Mouse (Mus musculus): Measurements from ENCODE around the gene Brip1. TPM values are rescaled to one million over a fixed set of nuclear protein-coding genes. Genes with fewer than 3 reads are reported as not detected.

The Brip1 gene
- polyA plus RNA-seq, 1 experiment from 2014 or later: 7.7 TPM

DNA sequence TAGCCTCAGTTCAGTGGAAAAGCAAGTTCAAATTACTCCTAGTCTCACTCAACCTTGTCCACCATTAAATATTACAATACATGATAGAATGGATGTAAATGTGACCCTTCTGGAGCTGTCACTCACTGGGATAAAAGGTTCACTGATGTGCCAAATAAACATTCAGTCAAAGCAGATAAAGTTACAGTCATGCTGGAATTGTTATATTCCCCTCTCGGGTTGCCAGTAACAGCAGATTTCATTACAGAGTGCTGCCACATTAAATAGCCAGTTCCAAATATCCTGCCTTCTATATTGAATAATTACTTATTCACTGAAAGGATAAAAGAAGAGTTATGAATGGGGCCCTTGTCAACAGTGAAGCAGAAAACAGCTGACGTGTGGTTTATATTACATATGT is 42.0 kb downstream of the Brip1 start:
- ATAC-seq (ENCODE audit: low read depth): peak; percentile 76
- Histone ChIP-seq H3K4me1 (ENCODE audit: control insufficient read depth, insufficient read depth, low read length) (0 out of 2 replicates have a peak, but pooled peaks cover 3% of the 10 kb centered on the region), H3K9ac (ENCODE audit: low read depth, low read length) (no peak overlapping the region), H3K4me2 (ENCODE audit: low read depth, low read length) (no peak overlapping the region), H3K4me3 (ENCODE audit: low read depth, low read length) (no peak overlapping the region), H3K36me3 (ENCODE audit: control insufficient read depth, insufficient read depth, low read length) (no peaks in the 10 kb centered on the region), H3K9me3 (ENCODE audit: control insufficient read depth, low read length) (no peaks in the 10 kb centered on the region), H3K27ac (replicated peaks; ENCODE audit: low read depth, low read length) (no peak overlapping the region), H3K27me3 (replicated peaks; ENCODE audit: control insufficient read depth, insufficient read depth, low read length) (no peaks in the 10 kb centered on the region)
- whole genome bisulfite sequencing: 30% methylated on average over 2 of the region's 2 CpGs
- peak; percentile 51 for DNase-seq (ENCODE audit: low spot score)

DNA sequence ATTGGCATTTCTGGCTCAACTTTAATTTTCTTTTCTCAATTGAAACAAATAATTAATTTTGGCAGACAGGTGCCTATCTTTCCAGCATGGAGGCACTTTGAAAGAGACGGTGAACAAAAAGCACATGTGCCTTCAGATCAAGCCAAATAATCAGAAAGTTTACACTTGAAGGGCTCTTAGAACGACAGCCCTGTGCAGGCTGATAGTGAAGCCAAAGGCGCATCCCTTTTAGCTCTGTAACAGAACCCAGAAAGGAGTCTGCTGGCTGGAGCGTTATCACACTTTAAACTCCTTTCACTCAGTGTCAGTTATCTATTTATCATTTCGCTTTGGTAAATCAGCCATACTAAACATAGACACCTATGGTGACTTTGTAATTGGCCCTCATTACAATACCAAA is 45.4 kb downstream of the Brip1 start:
- no peak overlapping the region for H3K27ac ChIP-seq (replicated peaks; ENCODE audit: low read depth, low read length)
- DNase-seq (ENCODE audit: low spot score) (no peak), ATAC-seq (ENCODE audit: low read depth) (no peak)
- no peak overlapping the region for H3K4me2 ChIP-seq (ENCODE audit: low read depth, low read length)
- no peaks in the 10 kb centered on the region for H3K27me3 ChIP-seq (replicated peaks; ENCODE audit: control insufficient read depth, insufficient read depth, low read length)
- no peak overlapping the region for H3K9ac ChIP-seq (ENCODE audit: low read depth, low read length)
- 0 out of 2 replicates have a peak, but pooled peaks cover 3% of the 10 kb centered on the region for H3K4me1 ChIP-seq (ENCODE audit: control insufficient read depth, insufficient read depth, low read length)
- 86% methylated on average over 5 of the region's 5 CpGs for WGBS
- H3K36me3 ChIP-seq (ENCODE audit: control insufficient read depth, insufficient read depth, low read length): no peaks in the 10 kb centered on the region
- no peaks in the 10 kb centered on the region for H3K9me3 ChIP-seq (ENCODE audit: control insufficient read depth, low read length)
- H3K4me3 ChIP-seq (ENCODE audit: low read depth, low read length): no peak overlapping the region

DNA sequence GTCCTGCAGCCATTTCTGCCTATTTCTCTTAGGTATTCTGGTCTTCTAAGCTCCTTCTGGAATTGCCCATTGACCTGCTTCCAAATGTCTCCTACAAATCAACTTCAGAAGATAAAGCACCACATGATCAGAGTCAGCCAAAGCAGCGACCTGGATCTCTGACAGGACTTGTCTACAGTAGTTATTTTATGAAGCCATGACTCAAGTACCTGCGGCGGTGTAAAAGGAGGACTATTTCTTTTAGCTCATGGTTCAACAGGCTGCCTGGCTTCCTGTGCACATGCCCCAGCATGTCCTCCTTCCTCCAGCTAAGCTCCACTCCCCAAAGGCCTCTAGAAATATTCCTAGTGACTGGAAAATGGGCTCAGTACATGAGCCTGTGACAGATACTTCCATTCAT is 69.7 kb downstream of the Brip1 start:
- no peaks in the 10 kb centered on the region for H3K27me3 ChIP-seq (replicated peaks; ENCODE audit: control insufficient read depth, insufficient read depth, low read length)
- no peak for ATAC-seq (ENCODE audit: low read depth)
- no peak overlapping the region for H3K9ac ChIP-seq (ENCODE audit: low read depth, low read length)
- H3K9me3 ChIP-seq (ENCODE audit: control insufficient read depth, low read length): no peaks in the 10 kb centered on the region
- no peak overlapping the region for H3K27ac ChIP-seq (replicated peaks; ENCODE audit: low read depth, low read length)
- WGBS: 81% methylated on average over 3 of the region's 3 CpGs
- no peak overlapping the region for H3K4me3 ChIP-seq (ENCODE audit: low read depth, low read length)
- no peaks in the 10 kb centered on the region for H3K36me3 ChIP-seq (ENCODE audit: control insufficient read depth, insufficient read depth, low read length)
- H3K4me2 ChIP-seq (ENCODE audit: low read depth, low read length): no peak overlapping the region
- peak; percentile 54 for DNase-seq (ENCODE audit: low spot score)
- no peaks in the 10 kb centered on the region for H3K4me1 ChIP-seq (ENCODE audit: control insufficient read depth, insufficient read depth, low read length)

DNA sequence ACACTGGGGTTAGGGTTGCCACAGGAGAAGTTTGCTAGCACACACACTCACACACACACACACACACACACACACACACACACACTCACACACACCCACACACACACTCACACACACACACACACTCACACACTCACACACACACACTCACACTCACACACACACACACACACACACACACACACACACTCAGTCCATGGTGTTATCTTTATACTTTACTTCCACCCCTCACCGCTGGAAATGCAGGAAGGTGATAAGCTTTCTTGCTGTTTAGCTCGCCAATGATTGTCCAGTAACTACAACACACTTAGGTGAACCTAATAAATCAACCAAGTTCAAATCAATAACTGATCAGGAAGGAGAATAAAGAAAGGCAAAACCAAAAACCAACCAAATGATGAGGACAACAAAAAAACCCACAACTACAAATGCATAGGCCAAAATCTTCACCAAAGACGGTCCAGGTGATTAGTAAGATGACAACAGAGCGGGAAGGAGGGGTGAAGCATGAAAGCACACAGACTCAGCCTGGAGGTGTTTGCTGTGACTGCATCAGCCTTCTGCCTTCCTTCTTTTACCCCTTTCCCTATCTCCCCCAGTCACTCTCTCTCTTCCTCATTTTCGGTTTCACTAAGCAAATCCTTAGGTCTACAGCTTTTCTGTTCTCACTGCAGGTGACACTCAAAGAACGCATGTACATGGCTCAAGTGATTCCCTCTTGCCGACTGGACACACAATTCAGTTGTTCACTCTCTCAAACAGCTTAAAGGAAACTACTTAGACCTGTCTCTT is 83.7 kb downstream of the Brip1 start:
- Histone ChIP-seq H3K4me1 (ENCODE audit: control insufficient read depth, insufficient read depth, low read length) (no peaks in the 10 kb centered on the region), H3K4me3 (ENCODE audit: low read depth, low read length) (no peak overlapping the region), H3K9ac (ENCODE audit: low read depth, low read length) (no peak overlapping the region), H3K27me3 (replicated peaks; ENCODE audit: control insufficient read depth, insufficient read depth, low read length) (no peaks in the 10 kb centered on the region), H3K4me2 (ENCODE audit: low read depth, low read length) (no peak overlapping the region), H3K36me3 (ENCODE audit: control insufficient read depth, insufficient read depth, low read length) (no peaks in the 10 kb centered on the region), H3K27ac (replicated peaks; ENCODE audit: low read depth, low read length) (no peak overlapping the region), H3K9me3 (ENCODE audit: control insufficient read depth, low read length) (no peaks in the 10 kb centered on the region)
- ATAC-seq (ENCODE audit: low read depth) (no peak), DNase-seq (ENCODE audit: low spot score) (no peak)
- WGBS: 91% methylated on average over 7 of the region's 7 CpGs

DNA sequence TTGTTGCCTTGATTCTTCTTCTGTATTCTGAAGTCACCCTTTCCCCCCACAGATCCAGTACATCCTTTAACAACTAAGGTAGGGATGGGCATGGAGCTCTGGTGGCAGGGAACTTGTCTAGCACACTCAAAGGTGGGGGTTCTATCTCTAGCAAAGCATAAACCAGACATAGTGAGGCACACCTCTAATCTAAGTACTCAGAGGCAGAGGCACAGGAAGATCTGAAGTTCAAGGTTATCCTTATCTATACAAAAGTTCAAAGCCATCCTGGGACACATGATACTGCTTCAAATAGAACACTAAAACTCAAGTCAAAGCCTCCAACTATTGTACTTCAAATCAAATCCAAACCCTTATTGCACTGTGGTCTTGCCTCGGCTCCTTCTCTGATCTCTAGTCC is 85.0 kb downstream of the Brip1 start:
- DNase-seq (ENCODE audit: low spot score) (no peak), ATAC-seq (ENCODE audit: low read depth) (no peak)
- Histone ChIP-seq H3K27ac (replicated peaks; ENCODE audit: low read depth, low read length) (no peak overlapping the region), H3K9me3 (ENCODE audit: control insufficient read depth, low read length) (no peaks in the 10 kb centered on the region), H3K27me3 (replicated peaks; ENCODE audit: control insufficient read depth, insufficient read depth, low read length) (no peaks in the 10 kb centered on the region), H3K4me3 (ENCODE audit: low read depth, low read length) (no peak overlapping the region), H3K4me2 (ENCODE audit: low read depth, low read length) (no peak overlapping the region), H3K9ac (ENCODE audit: low read depth, low read length) (no peak overlapping the region), H3K36me3 (ENCODE audit: control insufficient read depth, insufficient read depth, low read length) (no peaks in the 10 kb centered on the region), H3K4me1 (ENCODE audit: control insufficient read depth, insufficient read depth, low read length) (no peaks in the 10 kb centered on the region)
- WGBS: 100% methylated on average over 1 of the region's 1 CpGs

DNA sequence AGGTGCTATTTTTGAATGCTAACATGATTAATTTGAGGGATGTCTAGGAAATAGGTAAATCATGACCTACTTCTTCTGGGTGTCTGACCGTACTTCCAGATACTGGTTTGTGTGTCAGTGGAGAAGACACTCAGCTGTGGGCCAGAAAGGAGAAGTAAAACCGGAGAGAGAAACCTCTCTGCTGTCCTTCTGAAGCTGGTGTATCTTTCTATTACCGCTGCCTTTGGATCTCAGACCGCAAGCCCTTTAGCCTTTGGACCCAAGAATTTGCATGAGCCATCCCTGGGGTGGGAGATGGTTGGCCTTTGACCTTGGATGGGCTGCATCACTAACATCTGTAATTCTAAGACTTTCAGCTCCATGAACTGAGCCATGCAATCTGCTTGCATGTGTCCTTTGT is 93.7 kb downstream of the Brip1 start:
- H3K4me3 ChIP-seq (ENCODE audit: low read depth, low read length): no peak overlapping the region
- no peaks in the 10 kb centered on the region for H3K27me3 ChIP-seq (replicated peaks; ENCODE audit: control insufficient read depth, insufficient read depth, low read length)
- peaks cover 15% of the 10 kb centered on the region; the same call in 1 of the 2 replicates for H3K36me3 ChIP-seq (ENCODE audit: control insufficient read depth, insufficient read depth, low read length)
- no peak for ATAC-seq (ENCODE audit: low read depth)
- H3K4me1 ChIP-seq (ENCODE audit: control insufficient read depth, insufficient read depth, low read length): no peaks in the 10 kb centered on the region
- H3K4me2 ChIP-seq (ENCODE audit: low read depth, low read length): no peak overlapping the region
- H3K9ac ChIP-seq (ENCODE audit: low read depth, low read length): no peak overlapping the region
- DNase-seq (ENCODE audit: low spot score): no peak
- 87% methylated on average over 4 of the region's 4 CpGs for WGBS
- H3K9me3 ChIP-seq (ENCODE audit: control insufficient read depth, low read length): no peaks in the 10 kb centered on the region
- H3K27ac ChIP-seq (replicated peaks; ENCODE audit: low read depth, low read length): no peak overlapping the region

DNA sequence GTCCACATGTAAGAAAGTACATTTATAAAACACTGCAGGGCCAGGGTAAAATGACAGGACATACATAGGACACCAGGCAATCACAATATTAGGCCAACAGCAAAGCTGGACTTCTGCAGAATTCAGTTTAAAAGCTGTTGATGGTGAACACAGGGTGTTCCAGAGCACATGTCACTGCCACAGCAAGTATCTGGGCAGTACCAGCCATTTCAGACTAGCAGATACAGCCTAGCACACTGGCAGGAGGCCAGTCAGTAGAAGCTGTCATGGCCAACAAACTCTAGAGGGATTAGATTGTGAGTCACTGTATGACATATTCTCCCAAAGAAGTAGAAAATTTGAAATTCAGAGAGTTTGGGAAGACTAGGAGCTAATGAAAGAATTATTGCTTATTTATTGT is 94.4 kb downstream of the Brip1 start:
- ATAC-seq (ENCODE audit: low read depth): no peak
- no peak overlapping the region for H3K4me3 ChIP-seq (ENCODE audit: low read depth, low read length)

DNA sequence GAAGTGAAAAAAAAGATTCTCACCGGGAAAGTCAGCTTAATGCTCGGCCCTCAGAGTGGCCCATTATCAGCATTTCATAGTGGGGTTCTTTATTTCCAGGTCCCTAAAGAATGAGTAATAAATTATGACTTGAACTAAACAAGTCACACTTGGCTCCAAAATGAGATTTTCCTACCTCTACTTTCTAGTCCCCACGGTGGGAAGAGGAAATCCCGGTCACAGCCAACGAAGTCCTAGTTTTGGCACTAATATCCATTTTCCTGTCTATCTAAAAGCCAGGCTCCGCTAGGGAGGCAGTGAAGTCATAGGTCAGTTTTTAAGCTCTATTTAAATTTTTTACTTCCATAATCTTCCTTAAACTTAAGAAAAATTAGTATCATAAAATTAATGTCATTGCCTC is 99.8 kb downstream of the Brip1 start:
- Histone ChIP-seq H3K27ac (replicated peaks; ENCODE audit: low read depth, low read length) (no peak overlapping the region), H3K9me3 (ENCODE audit: control insufficient read depth, low read length) (no peaks in the 10 kb centered on the region), H3K36me3 (ENCODE audit: control insufficient read depth, insufficient read depth, low read length) (peaks cover 9% of the 10 kb centered on the region; the same call in 1 of the 2 replicates), H3K4me3 (ENCODE audit: low read depth, low read length) (no peak overlapping the region), H3K4me1 (ENCODE audit: control insufficient read depth, insufficient read depth, low read length) (no peaks in the 10 kb centered on the region), H3K4me2 (ENCODE audit: low read depth, low read length) (no peak overlapping the region), H3K27me3 (replicated peaks; ENCODE audit: control insufficient read depth, insufficient read depth, low read length) (no peaks in the 10 kb centered on the region), H3K9ac (ENCODE audit: low read depth, low read length) (no peak overlapping the region)
- DNase-seq (ENCODE audit: low spot score) (no peak), ATAC-seq (ENCODE audit: low read depth) (no peak)
- 79% methylated on average over 6 of the region's 6 CpGs for WGBS

More for the DNA sequence above, 94.4 kb downstream of the Brip1 start:
- H3K9ac ChIP-seq (ENCODE audit: low read depth, low read length): no peak overlapping the region
- H3K27me3 ChIP-seq (replicated peaks; ENCODE audit: control insufficient read depth, insufficient read depth, low read length): no peaks in the 10 kb centered on the region
- H3K27ac ChIP-seq (replicated peaks; ENCODE audit: low read depth, low read length): no peak overlapping the region
- no peak overlapping the region for H3K4me2 ChIP-seq (ENCODE audit: low read depth, low read length)
- no peaks in the 10 kb centered on the region for H3K9me3 ChIP-seq (ENCODE audit: control insufficient read depth, low read length)
- no peak for DNase-seq (ENCODE audit: low spot score)
- H3K4me1 ChIP-seq (ENCODE audit: control insufficient read depth, insufficient read depth, low read length): no peaks in the 10 kb centered on the region
- H3K36me3 ChIP-seq (ENCODE audit: control insufficient read depth, insufficient read depth, low read length): peaks cover 15% of the 10 kb centered on the region; the same call in 1 of the 2 replicates

DNA sequence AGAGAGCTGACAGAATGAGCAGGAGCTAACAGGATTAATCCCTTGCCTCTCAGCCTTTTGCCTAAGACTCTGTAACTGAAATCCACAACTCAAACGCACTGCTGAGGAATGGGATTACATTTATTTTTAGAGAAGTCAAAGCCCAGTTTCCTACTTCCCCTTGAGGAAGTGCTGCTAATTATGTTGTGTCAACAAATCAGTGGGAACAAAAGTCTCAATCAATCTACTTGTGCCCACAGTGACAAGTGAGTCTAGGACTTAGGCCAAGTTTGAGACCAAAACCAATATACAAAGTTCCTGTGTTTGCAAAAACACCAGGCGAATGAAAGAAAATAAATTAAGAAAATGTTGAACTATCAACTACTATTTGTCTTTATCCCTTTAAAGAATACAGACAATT is 101.7 kb downstream of the Brip1 start:
- ATAC-seq (ENCODE audit: low read depth): no peak
- no peaks in the 10 kb centered on the region for H3K4me1 ChIP-seq (ENCODE audit: control insufficient read depth, insufficient read depth, low read length)
- H3K36me3 ChIP-seq (ENCODE audit: control insufficient read depth, insufficient read depth, low read length): peaks cover 9% of the 10 kb centered on the region; the same call in 1 of the 2 replicates
- H3K27me3 ChIP-seq (replicated peaks; ENCODE audit: control insufficient read depth, insufficient read depth, low read length): no peaks in the 10 kb centered on the region
- H3K4me3 ChIP-seq (ENCODE audit: low read depth, low read length): no peak overlapping the region
- DNase-seq (ENCODE audit: low spot score): peak; percentile 14
- H3K9me3 ChIP-seq (ENCODE audit: control insufficient read depth, low read length): no peaks in the 10 kb centered on the region
- no peak overlapping the region for H3K9ac ChIP-seq (ENCODE audit: low read depth, low read length)
- 44% methylated on average over 2 of the region's 2 CpGs for WGBS
- no peak overlapping the region for H3K27ac ChIP-seq (replicated peaks; ENCODE audit: low read depth, low read length)
- H3K4me2 ChIP-seq (ENCODE audit: low read depth, low read length): no peak overlapping the region

All from embryonic facial prominence, embryonic 14.5 days (tissue).